Mouse (Mus musculus) spleen, adult 2 months (tissue): ENCODE data around the gene Shroom3.

Source experiments
- CTCF ChIP-seq: fragments of 200-500 bp; IDR thresholded peaks from 2 replicates; pipeline ENCODE4 v1.5.1; 2011; ENCODE audit warnings: mild to moderate bottlenecking, inconsistent platforms; ENCODE audit not compliant: insufficient read depth, insufficient read length, insufficient replicate concordance; ENCODE audit errors: extremely low read depth
- POLR2A ChIP-seq: fragments of 200-500 bp; IDR thresholded peaks from 2 replicates; pipeline ENCODE4 v1.6.1; 2011; ENCODE audit warnings: low read depth, low read length, inconsistent platforms

- TF ChIP-seq POLR2A (no peak), CTCF (no peak)
Measured at GRCm38 (mm10) chr5:92918170-92918569, 234.9 kb downstream of the Shroom3 start.
